Mouse (Mus musculus) erythroblast, embryonic 14.5 days (primary cell): ENCODE data around the gene Rpgrip1.

Experiments
- GATA1 ChIP-seq: IDR thresholded peaks from 2 replicates; pipeline ENCODE4 v1.6.1; 2012; ENCODE audit warnings: low read length, inconsistent platforms, mixed read lengths
- TAL1 ChIP-seq: IDR thresholded peaks from 3 replicates; pipeline ENCODE4 v1.6.1; 2012; ENCODE audit warnings: low read length, inconsistent platforms, mixed read lengths

DNA sequence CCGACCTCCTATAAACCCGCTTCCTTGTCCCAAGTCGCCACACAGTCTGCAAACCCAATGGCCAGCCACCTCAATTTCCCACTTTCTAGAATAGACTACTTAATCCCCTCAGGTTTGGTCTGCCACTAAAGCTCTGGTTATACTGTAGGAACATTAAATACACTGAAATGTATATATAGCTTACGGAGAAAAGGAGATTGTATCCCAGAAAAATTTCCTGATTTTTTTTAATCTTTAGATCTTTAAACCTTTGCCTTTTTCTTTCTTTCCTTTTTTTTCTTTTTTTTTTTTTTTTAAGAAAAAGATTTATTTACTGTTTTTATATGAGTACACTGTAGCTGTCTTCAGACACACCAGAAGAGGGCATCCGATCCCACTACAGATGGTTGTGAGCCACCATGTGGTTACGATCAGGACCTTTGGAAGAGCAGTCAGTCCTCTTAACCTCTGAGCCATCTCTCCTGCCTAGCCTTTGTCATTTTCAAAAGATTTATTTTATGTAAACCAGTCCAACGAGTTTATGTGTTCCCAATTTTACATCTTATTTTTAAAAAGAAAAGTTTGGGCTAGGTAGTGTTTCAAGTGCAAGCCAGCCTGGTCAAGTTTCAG, 5.7 kb upstream of the Rpgrip1 start:
- TF ChIP-seq GATA1 (no peak), TAL1 (no peak)
